Mouse (Mus musculus) intestine, embryonic 14.5 days (tissue): ENCODE measurements around the gene Mast4. TPM values are rescaled to one million over a fixed set of nuclear protein-coding genes. Genes with fewer than 3 reads are reported as not detected.
A peak's percentile ranks its signal among the peaks of the same experiment; 100 is the strongest.

Source experiments
- ATAC-seq: fragments of 200-750 bp; cut with Nextera tagmentation; replicated peaks from 2 replicates; pipeline ENCODE4 v1.8.0; 2017; ENCODE audit warnings: low read depth, moderate number of reproducible peaks, moderate TSS enrichment, moderate library complexity; ENCODE audit not compliant: low FRiP score, low TSS enrichment
- DNase-seq: peaks from one replicate; pipeline ENCODE4 v3.0.0-alpha.2; 2018; ENCODE audit warnings: low spot score
- H3K27ac ChIP-seq: fragments of 300-500 bp; sonication (generic); 2 replicates; pipeline ENCODE4 v1.5.1; 2014; ENCODE audit warnings: low read depth, mild to moderate bottlenecking, control low read depth
- H3K27me3 ChIP-seq: fragments of 300-500 bp; sonication (generic); replicated peaks from 2 replicates; pipeline ENCODE4 v1.6.1; 2014; ENCODE audit warnings: low read length, control low read depth; ENCODE audit not compliant: control insufficient read depth, insufficient read depth
- H3K36me3 ChIP-seq: fragments of 300-500 bp; sonication (generic); 2 replicates; pipeline ENCODE4 v1.6.1; 2014; ENCODE audit warnings: low read length, control low read depth; ENCODE audit not compliant: control insufficient read depth, insufficient read depth
- H3K4me1 ChIP-seq: fragments of 300-500 bp; sonication (generic); replicated peaks from 2 replicates; pipeline ENCODE4 v1.6.1; 2014; ENCODE audit warnings: low read length, control low read depth, mixed read lengths; ENCODE audit not compliant: control insufficient read depth, insufficient read depth
- H3K4me2 ChIP-seq: fragments of 300-500 bp; sonication (generic); 2 replicates; pipeline ENCODE4 v1.6.1; 2014; ENCODE audit warnings: low read length
- H3K4me3 ChIP-seq: fragments of 300-500 bp; sonication (generic); 2 replicates; pipeline ENCODE4 v1.5.1; 2014; ENCODE audit warnings: low read depth, low read length, control low read depth, mixed read lengths
- H3K9ac ChIP-seq: fragments of 300-500 bp; sonication (generic); 2 replicates; pipeline ENCODE4 v1.6.1; 2014; ENCODE audit warnings: mild to moderate bottlenecking, low read length
- H3K9me3 ChIP-seq: fragments of 300-500 bp; sonication (generic); 2 replicates; pipeline ENCODE4 v1.6.1; 2016; ENCODE audit warnings: low read length, control low read depth; ENCODE audit not compliant: control insufficient read depth
- WGBS: fragments of 180-500 bp; shearing (Covaris S2); extraction: QIAGEN DNeasy Blood & Tissue Kit; methylation state at CpG from one replicate; pipeline ENCODE4 v1.1.7; 2014; 5-methylcytosine and 5-hydroxymethylcytosine counted together
- polyA plus RNA-seq: library from polyadenylated mRNA; unstranded; fragments of >200 nt; fragmentation: Nextera tagmentation; extraction: Ambion mirVana; gene quantifications from 2 replicates; pipeline ENCODE4 v1.2.1, GENCODE M21; 2014

Mast4 gene
- polyA plus RNA-seq, 1 experiment from 2014 or later = 31.9 TPM

DNA sequence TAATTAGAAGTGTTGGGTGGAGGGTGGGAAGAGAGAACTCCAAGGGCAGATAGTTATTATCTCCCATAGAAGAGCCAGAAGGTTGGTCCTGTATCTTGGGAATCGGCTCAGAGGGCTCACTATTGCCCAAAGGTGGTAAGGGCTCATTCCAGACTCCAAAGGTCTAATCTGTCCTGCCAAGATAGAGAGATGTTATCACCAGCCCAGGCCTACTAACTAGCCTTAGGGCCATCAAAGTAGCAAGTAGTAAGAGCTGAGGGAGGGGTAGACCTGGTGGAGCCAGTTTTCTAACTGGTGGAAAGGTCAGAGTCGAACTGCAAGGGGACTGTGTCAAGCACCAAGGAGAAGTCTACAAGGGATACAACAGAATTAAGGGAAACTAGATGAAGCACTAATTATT, 470.2 kb downstream of the Mast4 start:
- peaks cover 11% of the 10 kb centered on the region for H3K4me1 ChIP-seq
- H3K4me2 ChIP-seq = no peak overlapping the region
- DNase-seq (no peak), ATAC-seq (no peak)
- peaks cover 9% of the 10 kb centered on the region; the same call in 1 of the 2 replicates for H3K9me3 ChIP-seq
- WGBS = 63% methylated on average over 2 of the region's 2 CpGs
- no peaks in the 10 kb centered on the region for H3K36me3 ChIP-seq
- no peak overlapping the region for H3K4me3 ChIP-seq
- H3K9ac ChIP-seq = no peak overlapping the region
- no peak overlapping the region for H3K27ac ChIP-seq
- no peaks in the 10 kb centered on the region for H3K27me3 ChIP-seq

DNA sequence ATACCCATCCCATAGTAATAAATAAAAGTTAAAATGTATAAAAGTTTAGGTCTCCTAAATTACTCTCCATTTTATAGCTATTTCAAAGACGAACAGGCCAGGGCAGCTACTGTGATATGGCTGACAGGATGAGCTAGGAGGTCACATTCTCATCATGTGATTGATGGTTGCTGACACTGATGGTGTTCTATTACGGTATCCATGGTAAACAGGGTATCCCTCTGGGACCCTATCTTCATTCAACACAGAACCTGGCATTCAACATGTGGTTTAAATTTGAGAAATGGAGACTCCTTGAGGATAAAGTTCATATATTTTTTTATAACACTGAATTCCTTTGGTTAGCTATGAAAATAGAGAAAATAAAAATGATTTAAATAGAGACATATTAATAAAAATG, 471.3 kb downstream of the Mast4 start:
- no peak for ATAC-seq
- Histone ChIP-seq H3K27me3 (no peaks in the 10 kb centered on the region), H3K9ac (no peak overlapping the region), H3K27ac (no peak overlapping the region), H3K4me2 (no peak overlapping the region), H3K9me3 (peaks cover under 1% of the 10 kb centered on the region; the same call in 1 of the 2 replicates), H3K36me3 (no peaks in the 10 kb centered on the region), H3K4me3 (no peak overlapping the region), H3K4me1 (peaks cover 11% of the 10 kb centered on the region)
- WGBS = 47% methylated on average over 2 of the region's 2 CpGs
- no peak for DNase-seq

DNA sequence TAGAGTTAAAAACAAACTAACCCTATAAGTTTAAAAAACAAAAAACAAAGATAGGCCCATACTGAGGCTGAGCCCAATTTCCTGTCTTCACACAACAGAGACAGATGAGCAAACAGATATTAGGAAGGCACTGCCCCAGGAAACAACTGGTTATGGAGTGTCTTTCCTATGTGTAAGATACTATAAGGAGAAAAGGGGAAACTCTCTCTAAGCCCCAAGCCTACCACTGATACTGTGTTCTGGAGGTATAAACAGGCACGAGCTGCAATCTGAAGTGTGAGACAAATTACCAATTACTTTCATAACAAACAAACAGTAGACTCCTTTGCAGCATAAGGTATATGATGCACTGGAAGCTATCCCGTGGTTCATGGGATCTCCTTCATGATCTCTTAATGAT, 471.9 kb downstream of the Mast4 start:
- Histone ChIP-seq H3K36me3 (no peaks in the 10 kb centered on the region), H3K9me3 (no peaks in the 10 kb centered on the region), H3K9ac (no peak overlapping the region), H3K4me3 (no peak overlapping the region), H3K4me1 (peaks cover 14% of the 10 kb centered on the region), H3K4me2 (no peak overlapping the region), H3K27me3 (no peaks in the 10 kb centered on the region), H3K27ac (no peak overlapping the region)
- DNase-seq = no peak
- WGBS = 50% methylated on average over 2 of the region's 2 CpGs
- ATAC-seq = no peak

DNA sequence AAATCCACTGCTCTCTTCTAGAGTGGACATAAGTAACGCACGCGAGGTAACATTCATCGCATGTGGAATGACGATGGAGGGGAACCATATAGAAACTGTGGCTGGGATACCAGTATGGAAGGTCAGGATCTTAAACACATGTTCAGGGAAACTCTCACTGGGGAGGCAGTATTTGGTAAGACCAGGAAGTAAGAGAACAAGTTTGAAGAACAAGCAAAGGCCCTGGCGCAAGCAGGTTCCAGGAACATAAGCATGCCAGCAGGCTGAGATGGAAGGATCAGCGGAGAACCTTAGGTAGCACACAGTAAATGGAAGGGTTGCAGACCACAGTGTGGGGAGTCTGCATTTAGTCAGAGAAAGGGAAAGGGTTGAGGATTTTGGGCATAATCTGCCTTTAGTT, 473.6 kb downstream of the Mast4 start:
- Histone ChIP-seq H3K9me3 (no peaks in the 10 kb centered on the region), H3K4me1 (peaks cover 8% of the 10 kb centered on the region), H3K27ac (no peak overlapping the region), H3K4me2 (no peak overlapping the region), H3K4me3 (no peak overlapping the region), H3K27me3 (no peaks in the 10 kb centered on the region), H3K36me3 (no peaks in the 10 kb centered on the region), H3K9ac (no peak overlapping the region)
- DNase-seq (no peak), ATAC-seq (no peak)
- WGBS = 90% methylated on average over 7 of the region's 7 CpGs

DNA sequence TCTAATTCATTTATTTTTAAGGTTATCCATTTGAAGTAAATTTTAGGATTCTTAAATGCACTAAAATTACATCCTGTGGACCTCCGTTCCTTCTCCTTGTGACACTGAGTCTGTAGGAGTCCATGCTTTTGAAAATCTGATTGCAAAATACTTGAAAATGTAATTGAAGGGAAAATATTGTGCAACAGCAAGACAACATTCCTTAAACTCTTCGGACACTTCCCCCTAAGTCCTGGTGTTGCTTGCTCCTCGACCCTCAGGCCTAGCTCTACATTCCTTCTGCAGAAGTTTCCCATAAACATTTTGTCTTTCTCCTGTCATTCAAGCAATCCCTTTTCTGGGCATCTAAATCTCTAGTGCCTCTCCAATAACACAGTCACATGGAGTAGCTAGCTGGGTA, 474.2 kb downstream of the Mast4 start:
- 56% methylated on average over 3 of the region's 3 CpGs for WGBS
- ATAC-seq (no peak), DNase-seq (no peak)
- H3K4me2 ChIP-seq = no peak overlapping the region
- H3K27ac ChIP-seq = no peak overlapping the region
- H3K9ac ChIP-seq = no peak overlapping the region
- no peaks in the 10 kb centered on the region for H3K9me3 ChIP-seq
- H3K27me3 ChIP-seq = no peaks in the 10 kb centered on the region
- H3K36me3 ChIP-seq = no peaks in the 10 kb centered on the region
- H3K4me3 ChIP-seq = no peak overlapping the region
- H3K4me1 ChIP-seq = peaks cover 6% of the 10 kb centered on the region

DNA sequence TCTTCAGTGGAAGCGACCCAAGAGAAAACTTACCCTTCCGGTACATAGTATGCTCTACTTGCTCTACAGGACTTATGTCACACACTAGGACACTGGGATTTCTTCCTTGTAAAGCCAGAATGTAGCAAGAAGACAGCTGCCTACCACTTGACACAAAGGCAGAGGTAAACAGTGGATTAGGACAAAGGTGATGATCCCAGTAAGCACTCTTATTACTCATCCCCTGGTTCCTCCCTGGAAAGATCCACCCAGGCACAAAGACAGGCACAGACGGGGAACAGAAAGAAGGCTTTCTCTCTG, 476.8 kb downstream of the Mast4 start:
- Histone ChIP-seq H3K27me3 (no peaks in the 10 kb centered on the region), H3K4me3 (no peak overlapping the region), H3K36me3 (peaks cover 5% of the 10 kb centered on the region; the same call in 1 of the 2 replicates), H3K4me1 (peaks cover 6% of the 10 kb centered on the region), H3K9ac (no peak overlapping the region), H3K27ac (no peak overlapping the region), H3K9me3 (no peaks in the 10 kb centered on the region), H3K4me2 (no peak overlapping the region)
- WGBS = 60% methylated on average over 3 of the region's 3 CpGs
- DNase-seq (no peak), ATAC-seq (no peak)

DNA sequence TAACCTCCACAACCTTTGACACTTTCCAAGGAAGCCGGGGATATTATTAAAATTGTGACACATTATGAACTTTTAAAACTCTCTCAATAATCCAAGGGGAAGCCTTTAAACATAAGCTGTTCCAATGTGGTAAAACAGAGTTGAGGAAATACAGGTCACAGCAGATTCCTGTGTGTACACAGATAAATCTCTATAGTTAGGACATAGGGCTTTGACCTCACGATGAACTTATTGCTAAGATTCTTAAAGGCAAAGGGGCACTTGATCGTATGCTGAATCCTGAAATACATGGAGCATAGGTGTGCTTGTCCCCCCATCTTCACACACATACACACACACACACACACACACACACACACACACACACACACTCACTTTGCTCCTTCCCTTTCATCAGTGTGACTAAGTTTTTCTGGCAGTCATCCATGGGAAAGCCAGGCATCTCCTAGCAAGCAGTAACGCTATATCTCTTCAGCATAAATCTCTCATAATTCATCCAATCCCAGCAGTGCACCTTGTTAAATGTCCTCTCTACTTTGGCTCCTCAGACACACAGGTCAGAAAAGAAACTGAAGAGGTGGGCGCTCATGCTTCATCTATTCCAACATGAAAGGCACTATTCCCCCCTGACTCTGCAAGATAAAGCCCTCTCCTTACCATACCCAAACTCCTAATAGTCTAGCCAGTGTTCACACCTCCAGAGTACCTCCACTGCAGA, 477.3 kb downstream of the Mast4 start:
- Histone ChIP-seq H3K4me2 (no peak overlapping the region), H3K9ac (no peak overlapping the region), H3K27me3 (no peaks in the 10 kb centered on the region), H3K4me3 (no peak overlapping the region), H3K27ac (no peak overlapping the region), H3K9me3 (no peaks in the 10 kb centered on the region), H3K36me3 (peaks cover 5% of the 10 kb centered on the region; the same call in 1 of the 2 replicates), H3K4me1 (peaks cover 6% of the 10 kb centered on the region)
- 0 out of 2 replicates have a peak, but pooled peaks have one; percentile 15 for ATAC-seq
- peak; percentile 54 for DNase-seq
- 41% methylated on average over 5 of the region's 5 CpGs for WGBS

DNA sequence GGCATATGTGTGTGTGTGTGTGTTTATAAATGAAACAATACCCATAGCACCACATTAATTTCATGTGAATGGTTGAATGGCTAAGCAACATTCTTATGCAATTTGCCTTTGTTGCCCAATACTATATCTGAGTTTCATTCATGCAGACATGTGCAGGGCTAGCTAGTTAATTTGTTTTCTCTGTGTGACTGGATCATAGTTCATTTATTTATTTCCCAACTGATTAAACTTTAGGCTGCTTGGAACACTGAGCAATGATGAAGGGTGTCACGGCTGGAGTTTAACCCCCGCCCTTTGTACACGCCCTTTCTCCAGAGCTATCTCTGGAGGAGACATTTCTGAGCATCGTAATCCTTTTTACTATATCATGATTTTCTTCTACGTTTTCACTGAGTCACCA, 481.4 kb downstream of the Mast4 start:
- Histone ChIP-seq H3K27ac (no peak overlapping the region), H3K27me3 (no peaks in the 10 kb centered on the region), H3K36me3 (peaks cover 5% of the 10 kb centered on the region; the same call in 1 of the 2 replicates), H3K4me2 (no peak overlapping the region), H3K4me3 (no peak overlapping the region), H3K9me3 (no peaks in the 10 kb centered on the region), H3K9ac (no peak overlapping the region), H3K4me1 (peaks cover 6% of the 10 kb centered on the region)
- ATAC-seq = no peak
- 85% methylated on average over 5 of the region's 5 CpGs for WGBS
- DNase-seq = no peak

DNA sequence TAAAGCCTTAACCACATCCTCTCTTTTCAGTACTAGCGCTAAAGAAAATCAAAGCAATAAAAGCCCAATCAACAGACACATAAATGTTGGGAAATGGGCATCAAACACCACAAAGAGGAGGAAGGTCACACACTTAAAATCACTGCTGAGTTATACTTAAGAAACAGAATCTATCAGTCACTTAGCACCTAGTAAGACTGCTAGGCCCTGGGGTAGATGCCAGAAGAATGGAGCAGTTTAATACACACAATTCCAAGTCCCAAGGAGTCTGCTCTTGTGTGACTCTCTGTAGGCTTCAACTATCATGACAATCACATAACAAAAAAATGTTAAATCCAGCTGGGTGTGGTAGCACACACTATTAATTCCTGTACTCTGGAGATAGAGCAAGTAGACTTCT, 483.0 kb downstream of the Mast4 start:
- 91% methylated on average over 1 of the region's 1 CpGs for WGBS

More for the DNA sequence above, 483.0 kb downstream of the Mast4 start:
- Histone ChIP-seq H3K4me3 (no peak overlapping the region), H3K27ac (no peak overlapping the region), H3K9ac (no peak overlapping the region), H3K36me3 (peaks cover 5% of the 10 kb centered on the region; the same call in 1 of the 2 replicates), H3K9me3 (no peaks in the 10 kb centered on the region), H3K27me3 (no peaks in the 10 kb centered on the region), H3K4me2 (no peak overlapping the region), H3K4me1 (no peaks in the 10 kb centered on the region)
- DNase-seq (peak; percentile 35), ATAC-seq (no peak)
